Mouse (Mus musculus) bone marrow, adult 2 months (tissue): ENCODE data around the gene C2cd2.

ENCODE experiments used
- CTCF ChIP-seq: fragments of 200-500 bp; IDR thresholded peaks from 2 replicates; pipeline ENCODE4 v1.5.1; 2011; ENCODE audit warnings: low read length, control low read depth; ENCODE audit not compliant: control insufficient read depth, insufficient read depth
- POLR2A ChIP-seq: fragments of 200-500 bp; IDR thresholded peaks from 2 replicates; pipeline ENCODE4 v1.6.1; 2011; ENCODE audit warnings: low read depth, mild to moderate bottlenecking, control low read depth, low read length, borderline replicate concordance; ENCODE audit not compliant: control insufficient read depth

DNA sequence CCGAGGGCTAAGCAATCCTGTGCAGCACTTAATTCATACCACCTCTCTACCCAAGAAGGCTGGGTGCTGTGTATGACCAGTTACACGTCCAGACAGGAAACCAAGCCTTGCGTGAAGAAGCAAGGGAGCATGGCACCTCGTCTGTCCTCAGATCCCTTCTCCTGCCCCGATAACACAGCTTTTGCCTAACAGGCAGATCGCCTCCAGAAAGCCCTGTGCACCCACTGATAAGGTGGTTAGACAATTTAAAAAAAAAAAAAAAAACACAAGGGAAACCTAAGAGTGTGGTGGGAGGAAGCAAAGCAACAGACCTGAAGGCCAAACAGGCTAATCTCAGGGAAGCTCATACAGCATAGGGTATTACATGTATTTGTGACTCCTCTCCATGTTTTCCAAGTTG is 54.9 kb downstream of the C2cd2 start:
- TF ChIP-seq POLR2A, result no peak
- TF ChIP-seq CTCF, result no peak
